Mouse (Mus musculus): ENCODE data around the gene 1700102P08Rik.

Gene 1700102P08Rik

GRCm38 (mm10) chr9:108411381-108411942 is 18.9 kb downstream of the 1700102P08Rik start:
- no peak for DNase-seq (ENCODE audit: low spot score)

- DNase-seq (ENCODE audit: low spot score) = peak; percentile 44
Measured at GRCm38 (mm10) chr9:108412221-108412620, 19.6 kb downstream of the 1700102P08Rik start.

GRCm38 (mm10) chr9:108428384-108428783 is 35.8 kb downstream of the 1700102P08Rik start, which contains the start of gene Ccdc36:
Gene Ccdc36 (minus strand): TSS chr9:108428484.
- DNase-seq (ENCODE audit: low spot score) = no peak

- DNase-seq (ENCODE audit: low spot score) = no peak
Measured at GRCm38 (mm10) chr9:108431431-108432067, 38.9 kb downstream of the 1700102P08Rik start.

- no peak for DNase-seq (ENCODE audit: low spot score)
Measured at GRCm38 (mm10) chr9:108436182-108436581, 43.6 kb downstream of the 1700102P08Rik start, which contains the start of gene BC048562. Gene BC048562 (plus strand): TSS chr9:108436482.

GRCm38 (mm10) chr9:108439176-108439575 is 46.6 kb downstream of the 1700102P08Rik start:
- DNase-seq (ENCODE audit: low spot score) = no peak

GRCm38 (mm10) chr9:108440485-108440884 is 47.9 kb downstream of the 1700102P08Rik start:
- DNase-seq (ENCODE audit: low spot score) = no peak

GRCm38 (mm10) chr9:108441236-108441919 is 48.8 kb downstream of the 1700102P08Rik start:
- no peak for DNase-seq (ENCODE audit: low spot score)

GRCm38 (mm10) chr9:108445125-108445524 is 52.5 kb downstream of the 1700102P08Rik start:
- DNase-seq (ENCODE audit: low spot score) = no peak

- peak; percentile 93 for DNase-seq (ENCODE audit: low spot score)
Measured at GRCm38 (mm10) chr9:108449860-108450259, 57.3 kb downstream of the 1700102P08Rik start.

- peak; percentile 87 for DNase-seq (ENCODE audit: low spot score)
Measured at GRCm38 (mm10) chr9:108450292-108451169, 57.9 kb downstream of the 1700102P08Rik start.

GRCm38 (mm10) chr9:108451170-108451493 is 58.5 kb downstream of the 1700102P08Rik start:
- no peak for DNase-seq (ENCODE audit: low spot score)

GRCm38 (mm10) chr9:108451519-108452160 is 59.0 kb downstream of the 1700102P08Rik start:
- peak; percentile 51 for DNase-seq (ENCODE audit: low spot score)

GRCm38 (mm10) chr9:108452291-108452906 is 59.8 kb downstream of the 1700102P08Rik start:
- peak; percentile 93 for DNase-seq (ENCODE audit: low spot score)

GRCm38 (mm10) chr9:108452911-108453310 is 60.3 kb downstream of the 1700102P08Rik start:
- DNase-seq (ENCODE audit: low spot score) = no peak

GRCm38 (mm10) chr9:108453458-108453857 is 60.9 kb downstream of the 1700102P08Rik start:
- no peak for DNase-seq (ENCODE audit: low spot score)

- DNase-seq (ENCODE audit: low spot score) = no peak
Measured at GRCm38 (mm10) chr9:108454429-108454828, 61.8 kb downstream of the 1700102P08Rik start.

GRCm38 (mm10) chr9:108455747-108456571 is 63.4 kb downstream of the 1700102P08Rik start:
- DNase-seq (ENCODE audit: low spot score) = no peak

- DNase-seq (ENCODE audit: low spot score) = no peak
Measured at GRCm38 (mm10) chr9:108456953-108457352, 64.3 kb downstream of the 1700102P08Rik start.

GRCm38 (mm10) chr9:108459939-108460318 is 67.3 kb downstream of the 1700102P08Rik start:
- DNase-seq (ENCODE audit: low spot score) = no peak

Measured in MN1 (cell line).